Mouse (Mus musculus) v-Abl transformed pro-B cells (cell line): ENCODE data around the gene Stap1.

ENCODE experiments used
- in situ Hi-C, 2 experiments: fragments of 400-800 bp; cut with MboI; formaldehyde crosslinking; loops; one replicate each; pipeline ENCODE4 v1.15.1; 2025; ENCODE audit not compliant: unreplicated experiment in 2 of 2

Gene Stap1

GRCm38 (mm10) chr5:86113997-86114396 lies 42.5 kb downstream of the Stap1 start:
- in situ Hi-C loops = no loop called here

- in situ Hi-C loops = loop anchor here in 1 of 2 experiments (5.0 kb wide), 1 partner anchor 36 kb away; no protein-coding TSS in a partner anchor
Observed at GRCm38 (mm10) chr5:86118457-86119094, 47.0 kb downstream of the Stap1 start.

- in situ Hi-C loops = no loop called here
Observed at GRCm38 (mm10) chr5:86128749-86129148, 57.2 kb downstream of the Stap1 start.

- in situ Hi-C loops = loop anchor here in 1 of 2 experiments (10.0 kb wide), 1 partner anchor 45 kb away; no protein-coding TSS in a partner anchor
Observed at GRCm38 (mm10) chr5:86129828-86130227, 58.3 kb downstream of the Stap1 start.
